Mouse (Mus musculus) cortical plate, adult 2 months (tissue): ENCODE measurements around the gene Schip1. TPM values are rescaled to one million over a fixed set of nuclear protein-coding genes. Genes with fewer than 3 reads are reported as not detected.

Source experiments
- H3K27ac ChIP-seq: fragments of 200-500 bp; 2 replicates; pipeline ENCODE4 v1.5.1; 2012; ENCODE audit warnings: low read length, control low read depth, inconsistent platforms; ENCODE audit not compliant: insufficient read depth
- H3K4me1 ChIP-seq: fragments of 200-500 bp; 2 replicates; pipeline ENCODE4 v1.6.1; 2011; ENCODE audit warnings: low read length; ENCODE audit not compliant: control insufficient read depth, insufficient read depth
- H3K4me3 ChIP-seq: fragments of 200-500 bp; 2 replicates; pipeline ENCODE4 v1.5.1; 2011; ENCODE audit warnings: mild to moderate bottlenecking, low read length, control low read depth; ENCODE audit not compliant: insufficient read depth
- CTCF ChIP-seq: fragments of 200-500 bp; IDR thresholded peaks from 2 replicates; pipeline ENCODE4 v1.5.1; 2011; ENCODE audit warnings: mild to moderate bottlenecking, control low read depth, low read length; ENCODE audit not compliant: insufficient read depth; ENCODE audit errors: extremely low read depth
- POLR2A ChIP-seq: fragments of 200-500 bp; IDR thresholded peaks from 2 replicates; pipeline ENCODE4 v1.6.1; 2011; ENCODE audit warnings: mild to moderate bottlenecking, low read length, control low read depth; ENCODE audit not compliant: insufficient read depth; ENCODE audit errors: extremely low read depth
- polyA plus RNA-seq: library from polyadenylated mRNA; depleted of rRNA; stranded (reverse); fragments of >200 nt; gene quantifications from 2 replicates; pipeline ENCODE4 v1.2.3, GENCODE M21; 2012

Gene Schip1
- polyA plus RNA-seq, 1 experiment: 207 TPM

- no peaks in the 10 kb centered on the region for H3K4me1 ChIP-seq
- H3K4me3 ChIP-seq: no peak overlapping the region
- H3K27ac ChIP-seq: no peak overlapping the region
- no peak for TF ChIP-seq POLR2A
- TF ChIP-seq CTCF: no peak
Measured at GRCm38 (mm10) chr3:68356516-68356915, 291.9 kb downstream of the Schip1 start.

- Histone ChIP-seq H3K27ac (no peak overlapping the region), H3K4me3 (no peak overlapping the region), H3K4me1 (peaks cover 2% of the 10 kb centered on the region)
- TF ChIP-seq CTCF (no peak), POLR2A (no peak)
Measured at GRCm38 (mm10) chr3:68368029-68368428, 303.4 kb downstream of the Schip1 start.

GRCm38 (mm10) chr3:68372925-68373324, 308.3 kb downstream of the Schip1 start:
- TF ChIP-seq CTCF (no peak), POLR2A (no peak)
- Histone ChIP-seq H3K27ac (no peak overlapping the region), H3K4me1 (peaks cover 4% of the 10 kb centered on the region), H3K4me3 (no peak overlapping the region)

GRCm38 (mm10) chr3:68375100-68375508, 310.5 kb downstream of the Schip1 start:
- peaks cover 4% of the 10 kb centered on the region for H3K4me1 ChIP-seq
- H3K4me3 ChIP-seq: no peak overlapping the region
- no peak overlapping the region for H3K27ac ChIP-seq
- no peak for TF ChIP-seq CTCF
- TF ChIP-seq POLR2A: no peak

DNA sequence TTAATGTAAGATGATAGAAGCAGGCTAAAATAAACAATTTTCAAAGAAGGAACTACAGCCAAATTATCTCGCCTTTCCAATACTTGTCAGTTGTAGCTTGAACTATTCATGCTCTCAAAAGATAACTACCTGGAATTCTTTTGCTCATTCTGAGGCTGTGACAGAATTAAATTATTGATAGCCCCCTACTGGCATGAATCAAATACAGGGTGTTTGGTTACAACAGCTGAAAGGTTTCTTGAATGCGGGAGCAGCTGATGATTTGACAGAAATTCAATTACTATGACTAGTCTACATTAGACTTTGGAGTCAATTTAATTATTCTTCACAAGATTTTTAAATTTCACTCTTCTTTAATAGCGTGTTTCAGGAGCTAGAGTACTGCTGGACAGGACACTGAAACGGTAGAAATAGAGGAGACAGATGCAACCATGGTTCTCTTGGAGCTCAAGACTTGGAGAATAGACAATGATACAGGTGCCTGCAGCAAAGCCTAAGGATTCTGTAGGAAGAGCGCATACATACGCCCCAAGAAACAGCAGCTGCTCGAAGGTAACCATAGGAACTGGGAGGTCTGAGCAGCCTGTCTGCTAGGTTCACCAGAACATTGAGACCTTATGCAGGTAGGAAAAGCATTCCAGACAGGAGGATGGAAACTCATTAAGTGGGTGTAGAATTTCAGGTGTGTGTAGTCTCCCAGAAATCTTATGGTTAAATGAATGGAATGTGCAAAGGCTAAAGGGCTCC, 313.0 kb downstream of the Schip1 start:
- Histone ChIP-seq H3K4me3 (no peak overlapping the region), H3K4me1 (peaks cover 4% of the 10 kb centered on the region), H3K27ac (no peak overlapping the region)
- TF ChIP-seq POLR2A: no peak
- TF ChIP-seq CTCF: no peak

DNA sequence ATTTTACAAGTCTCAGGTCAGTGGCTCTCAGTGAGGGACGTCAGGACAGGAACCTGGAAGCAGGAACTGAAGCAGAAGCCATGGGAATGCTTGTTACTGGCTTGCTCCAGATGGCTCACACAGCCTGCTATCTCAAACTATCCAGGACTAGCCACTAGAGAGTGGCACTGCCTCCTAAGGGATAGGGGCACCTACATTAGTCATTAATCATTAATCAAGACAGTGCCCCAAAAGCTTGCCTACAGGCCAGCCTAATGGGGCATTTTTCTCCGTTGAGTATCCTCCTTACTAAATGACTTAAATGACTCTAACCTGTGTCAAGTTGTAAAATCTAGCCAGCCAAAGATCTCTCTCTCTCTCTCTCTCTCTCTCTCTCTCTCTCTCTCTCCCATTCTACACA, 314.2 kb downstream of the Schip1 start:
- TF ChIP-seq CTCF: no peak
- Histone ChIP-seq H3K4me3 (no peak overlapping the region), H3K27ac (no peak overlapping the region)

GRCm38 (mm10) chr3:68379242-68379641, 314.6 kb downstream of the Schip1 start:
- no peak overlapping the region for H3K27ac ChIP-seq
- H3K4me1 ChIP-seq: peaks cover 4% of the 10 kb centered on the region
- TF ChIP-seq CTCF (no peak), POLR2A (no peak)
- H3K4me3 ChIP-seq: no peak overlapping the region

More for the DNA sequence above, 314.2 kb downstream of the Schip1 start:
- peaks cover 4% of the 10 kb centered on the region for H3K4me1 ChIP-seq

DNA sequence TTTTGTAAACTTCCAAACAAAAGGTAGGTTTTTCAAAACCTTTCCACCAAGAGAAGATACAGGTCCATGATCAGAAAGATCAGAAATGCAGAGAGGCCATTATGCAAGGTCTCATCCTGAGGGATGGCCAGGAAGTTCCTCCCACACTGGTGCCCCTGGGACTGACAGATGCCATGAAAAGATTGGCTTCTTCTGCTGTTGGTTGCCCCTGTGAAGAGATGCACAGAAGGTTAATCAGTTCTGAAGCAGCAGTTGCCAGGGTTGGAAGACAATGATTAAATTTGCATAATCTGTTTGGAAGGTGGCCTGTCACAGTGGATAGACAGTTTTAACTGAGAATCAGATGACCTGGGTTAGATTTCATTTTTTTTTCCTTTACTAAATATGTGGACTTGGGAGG, 319.1 kb downstream of the Schip1 start:
- Histone ChIP-seq H3K4me3 (no peak overlapping the region), H3K27ac (no peak overlapping the region), H3K4me1 (no peaks in the 10 kb centered on the region)
- TF ChIP-seq POLR2A: no peak
- no peak for TF ChIP-seq CTCF

DNA sequence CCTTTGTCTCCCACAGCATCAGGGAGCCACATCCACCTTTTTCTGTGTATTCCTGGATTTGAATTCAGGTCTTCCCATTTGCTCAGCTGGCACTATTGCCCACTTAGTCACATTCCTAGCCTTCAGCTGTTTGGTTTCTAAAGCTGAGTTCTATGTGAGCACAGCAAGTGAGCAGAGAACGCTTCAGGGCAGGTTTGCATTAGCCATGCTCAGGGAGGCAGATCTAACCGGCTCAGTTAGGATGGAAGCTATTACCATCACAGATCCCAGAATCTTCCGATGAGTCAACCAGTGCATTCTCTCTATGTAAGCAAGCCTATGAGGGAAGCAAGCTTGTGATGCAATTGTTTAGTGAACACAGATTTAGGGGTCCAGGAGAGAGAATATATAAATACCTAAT, 320.9 kb downstream of the Schip1 start:
- TF ChIP-seq POLR2A: no peak
- TF ChIP-seq CTCF: no peak
- H3K4me3 ChIP-seq: no peak overlapping the region
- no peaks in the 10 kb centered on the region for H3K4me1 ChIP-seq
- no peak overlapping the region for H3K27ac ChIP-seq

DNA sequence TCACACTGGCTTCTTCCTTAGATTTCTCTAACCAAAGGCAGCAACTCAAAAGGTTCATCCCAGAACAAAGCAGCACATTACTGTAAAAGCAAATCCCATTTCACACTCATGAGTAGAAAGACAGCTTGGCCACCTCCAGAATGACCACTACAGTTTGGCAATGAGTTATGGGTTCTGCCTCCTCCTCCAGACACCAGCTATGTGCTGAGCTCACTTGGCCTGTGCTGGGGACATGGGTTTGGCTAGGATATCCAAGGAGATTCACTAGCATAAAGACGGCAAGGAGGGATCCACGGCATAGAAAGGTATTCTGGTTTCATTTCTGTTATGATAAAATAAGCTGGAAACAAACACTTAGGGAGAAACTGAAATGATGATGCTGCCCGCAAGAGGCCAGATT, 323.4 kb downstream of the Schip1 start:
- no peak overlapping the region for H3K27ac ChIP-seq
- no peak for TF ChIP-seq POLR2A
- no peak for TF ChIP-seq CTCF
- no peak overlapping the region for H3K4me3 ChIP-seq
- no peaks in the 10 kb centered on the region for H3K4me1 ChIP-seq
